Mouse (Mus musculus): Measurements from ENCODE around the gene Hyal2. TPM values are rescaled to one million over a fixed set of nuclear protein-coding genes. Genes with fewer than 3 reads are reported as not detected.

Gene Hyal2
- polyA plus RNA-seq, 1 experiment from 2014 or later, result 53.9 TPM

GRCm38 (mm10) chr9:107602068-107602648, 34.4 kb downstream of the Hyal2 start:
- WGBS (ENCODE audit: insufficient replicate concordance), result 4% methylated on average over 10 of the region's 10 CpGs
- H3K4me3 ChIP-seq (ENCODE audit: low read depth, low read length), result 0 out of 2 replicates have a peak overlapping the region, but pooled peaks have one; percentile 8
- H3K36me3 ChIP-seq (replicated peaks; ENCODE audit: insufficient read depth, low read length), result no peaks in the 10 kb centered on the region
- H3K27me3 ChIP-seq (ENCODE audit: insufficient read depth, low read length), result no peaks in the 10 kb centered on the region
- H3K4me1 ChIP-seq (ENCODE audit: insufficient read depth), result peaks cover 17% of the 10 kb centered on the region
- no peaks in the 10 kb centered on the region for H3K9me3 ChIP-seq (ENCODE audit: low read length)
- H3K4me2 ChIP-seq (ENCODE audit: low read depth, low read length), result peak overlapping the region; percentile 52; the same call in 1 of the 2 replicates
- no peak overlapping the region; the same call in 1 of the 2 replicates for H3K9ac ChIP-seq (replicated peaks)
- DNase-seq (peak; percentile 94), ATAC-seq (peak; percentile 60)
- H3K27ac ChIP-seq (ENCODE audit: low read depth), result 0 out of 2 replicates have a peak overlapping the region, but pooled peaks have one; percentile 6
- no peak for TF ChIP-seq EP300 (IDR thresholded peaks at IDR 0.05; ENCODE audit: low read depth)
- peak; percentile 99 for TF ChIP-seq CTCF (IDR thresholded peaks at IDR 0.05; ENCODE audit: low read depth)

DNA sequence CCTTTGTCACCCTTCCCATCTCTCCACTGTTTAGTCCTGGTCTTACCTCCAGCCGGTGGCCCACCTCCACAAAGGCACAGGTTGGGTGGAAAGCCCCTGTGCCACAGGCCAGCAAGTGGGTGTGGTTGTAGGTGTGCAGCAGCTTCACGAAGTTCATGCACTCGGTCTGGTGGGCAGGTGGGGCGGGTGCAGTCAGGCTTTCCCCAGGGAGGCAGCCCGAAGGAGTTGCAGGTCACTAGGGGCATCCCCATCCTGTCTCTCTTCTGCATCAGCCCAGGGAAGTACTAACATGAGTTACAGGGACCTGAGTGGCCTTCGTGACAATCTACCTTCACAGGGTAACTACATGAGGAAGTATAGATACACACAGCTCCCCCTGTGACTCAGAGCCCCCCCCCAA, 35.5 kb downstream of the Hyal2 start:
- no peak for TF ChIP-seq CTCF (IDR thresholded peaks at IDR 0.05; ENCODE audit: low read depth)
- no peak for TF ChIP-seq EP300 (IDR thresholded peaks at IDR 0.05; ENCODE audit: low read depth)
- ATAC-seq, result no peak
- Histone ChIP-seq H3K4me2 (ENCODE audit: low read depth, low read length) (no peak overlapping the region), H3K36me3 (replicated peaks; ENCODE audit: insufficient read depth, low read length) (no peaks in the 10 kb centered on the region), H3K27ac (ENCODE audit: low read depth) (no peak overlapping the region), H3K9me3 (ENCODE audit: low read length) (no peaks in the 10 kb centered on the region), H3K27me3 (ENCODE audit: insufficient read depth, low read length) (no peaks in the 10 kb centered on the region), H3K4me3 (ENCODE audit: low read depth, low read length) (no peak overlapping the region), H3K4me1 (ENCODE audit: insufficient read depth) (peaks cover 20% of the 10 kb centered on the region), H3K9ac (replicated peaks) (no peak overlapping the region)
- DNase-seq, result no peak
- 69% methylated on average over 6 of the region's 6 CpGs for WGBS (ENCODE audit: insufficient replicate concordance)

DNA sequence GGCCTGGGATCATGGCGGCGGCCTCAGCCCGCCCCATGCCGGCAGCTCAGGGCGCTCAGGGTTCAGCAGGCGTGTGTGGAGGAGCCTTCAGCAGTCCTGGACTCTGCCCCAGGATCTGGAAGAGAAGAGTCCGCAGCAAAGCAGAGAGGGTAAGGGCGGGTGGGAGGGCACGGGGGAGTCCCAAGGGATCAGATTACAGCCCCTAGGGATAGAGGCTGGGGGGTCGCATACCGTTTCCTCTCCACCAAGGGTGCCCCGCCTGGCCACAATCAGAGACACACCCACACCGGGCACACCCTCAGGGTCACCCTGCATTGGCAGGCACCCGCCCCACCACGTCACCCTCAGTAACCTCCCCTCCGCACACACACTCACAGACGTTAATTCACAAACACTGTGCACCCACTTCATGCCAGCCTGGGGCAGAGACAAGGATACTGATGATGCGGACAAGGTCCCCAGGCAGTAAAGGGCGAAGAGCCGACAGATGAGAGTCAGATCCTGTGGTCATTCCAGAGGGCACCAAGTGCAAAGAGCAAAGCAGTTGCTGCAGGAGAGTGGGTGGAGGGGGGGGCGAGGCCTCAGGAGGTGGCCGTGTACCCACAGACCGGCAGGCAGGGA, 37.4 kb downstream of the Hyal2 start:
- H3K4me1 ChIP-seq (ENCODE audit: insufficient read depth), result peaks cover 20% of the 10 kb centered on the region
- DNase-seq, result no peak

DNA sequence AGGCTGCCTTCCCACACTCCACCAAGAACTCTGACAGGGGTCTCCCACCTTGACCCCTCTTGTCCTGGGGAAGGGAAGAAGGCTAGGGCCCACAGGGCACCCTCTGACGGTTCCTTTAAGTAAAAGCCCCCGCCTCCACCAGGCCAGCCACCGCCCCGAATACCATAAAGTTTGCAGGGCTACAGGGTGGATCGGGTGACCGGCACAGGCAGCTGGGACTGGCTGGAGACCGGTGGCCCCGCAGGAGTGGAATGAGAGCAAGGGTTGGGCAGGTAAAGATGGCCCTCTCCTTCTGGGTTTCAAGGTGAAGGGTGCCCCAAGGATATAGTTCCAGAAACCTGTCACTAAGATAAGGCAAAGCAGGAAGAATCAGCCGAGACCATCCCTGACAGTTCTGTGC, 38.8 kb downstream of the Hyal2 start:
- peaks cover 26% of the 10 kb centered on the region for H3K4me1 ChIP-seq (ENCODE audit: insufficient read depth)
- no peaks in the 10 kb centered on the region for H3K9me3 ChIP-seq (ENCODE audit: low read length)
- peak overlapping the region; percentile 51 for H3K4me2 ChIP-seq (ENCODE audit: low read depth, low read length)
- no peaks in the 10 kb centered on the region for H3K27me3 ChIP-seq (ENCODE audit: insufficient read depth, low read length)
- H3K27ac ChIP-seq (ENCODE audit: low read depth), result no peak overlapping the region
- no peak overlapping the region; the same call in 1 of the 2 replicates for H3K9ac ChIP-seq (replicated peaks)
- ATAC-seq (no peak), DNase-seq (no peak)
- 46% methylated on average over 9 of the region's 9 CpGs for WGBS (ENCODE audit: insufficient replicate concordance)
- no peaks in the 10 kb centered on the region for H3K36me3 ChIP-seq (replicated peaks; ENCODE audit: insufficient read depth, low read length)
- H3K4me3 ChIP-seq (ENCODE audit: low read depth, low read length), result peak overlapping the region; percentile 10; the same call in 1 of the 2 replicates
- TF ChIP-seq EP300 (IDR thresholded peaks at IDR 0.05; ENCODE audit: low read depth) (no peak), CTCF (IDR thresholded peaks at IDR 0.05; ENCODE audit: low read depth) (no peak)

More for the DNA sequence above, 37.4 kb downstream of the Hyal2 start:
- H3K4me2 ChIP-seq (ENCODE audit: low read depth, low read length), result no peak overlapping the region
- H3K9ac ChIP-seq (replicated peaks), result no peak overlapping the region
- 54% methylated on average over 23 of the region's 23 CpGs for WGBS (ENCODE audit: insufficient replicate concordance)
- no peak for ATAC-seq
- no peak for TF ChIP-seq CTCF (IDR thresholded peaks at IDR 0.05; ENCODE audit: low read depth)
- TF ChIP-seq EP300 (IDR thresholded peaks at IDR 0.05; ENCODE audit: low read depth), result no peak
- H3K4me3 ChIP-seq (ENCODE audit: low read depth, low read length), result no peak overlapping the region
- H3K36me3 ChIP-seq (replicated peaks; ENCODE audit: insufficient read depth, low read length), result no peaks in the 10 kb centered on the region
- no peaks in the 10 kb centered on the region for H3K27me3 ChIP-seq (ENCODE audit: insufficient read depth, low read length)
- H3K9me3 ChIP-seq (ENCODE audit: low read length), result no peaks in the 10 kb centered on the region
- no peak overlapping the region for H3K27ac ChIP-seq (ENCODE audit: low read depth)

DNA sequence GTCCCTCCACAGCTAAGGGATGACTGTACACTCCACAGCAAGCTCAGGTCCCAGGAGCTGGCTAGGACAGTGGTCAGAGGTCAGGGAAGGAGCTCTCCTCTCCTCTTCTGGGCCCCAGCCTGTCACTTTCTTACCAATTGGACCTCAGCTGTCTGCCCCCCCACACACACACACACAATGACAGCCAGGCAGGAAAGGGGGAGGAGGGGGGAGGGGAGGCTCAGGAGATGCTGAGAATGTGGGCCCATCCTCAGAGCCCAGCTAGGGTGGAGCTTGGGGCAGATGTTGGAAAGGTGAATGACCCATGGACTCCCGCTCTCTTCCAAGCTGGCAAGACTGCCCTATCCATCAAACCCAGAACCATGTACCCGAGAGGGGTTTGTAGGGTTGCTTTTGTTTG, 39.3 kb downstream of the Hyal2 start:
- TF ChIP-seq CTCF (IDR thresholded peaks at IDR 0.05; ENCODE audit: low read depth), result no peak
- TF ChIP-seq EP300 (IDR thresholded peaks at IDR 0.05; ENCODE audit: low read depth), result no peak
- Histone ChIP-seq H3K4me1 (ENCODE audit: insufficient read depth) (peaks cover 31% of the 10 kb centered on the region), H3K9me3 (ENCODE audit: low read length) (no peaks in the 10 kb centered on the region), H3K27me3 (ENCODE audit: insufficient read depth, low read length) (no peaks in the 10 kb centered on the region), H3K36me3 (replicated peaks; ENCODE audit: insufficient read depth, low read length) (no peaks in the 10 kb centered on the region), H3K9ac (replicated peaks) (no peak overlapping the region), H3K27ac (ENCODE audit: low read depth) (no peak overlapping the region), H3K4me3 (ENCODE audit: low read depth, low read length) (peak overlapping the region; percentile 10; the same call in 1 of the 2 replicates), H3K4me2 (ENCODE audit: low read depth, low read length) (peak overlapping the region; percentile 51)
- DNase-seq (no peak), ATAC-seq (no peak)
- WGBS (ENCODE audit: insufficient replicate concordance), result 80% methylated on average over 2 of the region's 2 CpGs

- Histone ChIP-seq H3K4me3 (ENCODE audit: low read depth, low read length) (no peak overlapping the region), H3K4me2 (ENCODE audit: low read depth, low read length) (peak overlapping the region; percentile 5), H3K27ac (ENCODE audit: low read depth) (peak overlapping the region; percentile 6; the same call in 1 of the 2 replicates), H3K27me3 (ENCODE audit: insufficient read depth, low read length) (no peaks in the 10 kb centered on the region), H3K36me3 (replicated peaks; ENCODE audit: insufficient read depth, low read length) (no peaks in the 10 kb centered on the region), H3K9me3 (ENCODE audit: low read length) (no peaks in the 10 kb centered on the region), H3K4me1 (ENCODE audit: insufficient read depth) (peaks cover 30% of the 10 kb centered on the region), H3K9ac (replicated peaks) (no peak overlapping the region; the same call in 1 of the 2 replicates)
- DNase-seq (no peak), ATAC-seq (no peak)
- TF ChIP-seq EP300 (IDR thresholded peaks at IDR 0.05; ENCODE audit: low read depth) (no peak), CTCF (IDR thresholded peaks at IDR 0.05; ENCODE audit: low read depth) (no peak)
- WGBS (ENCODE audit: insufficient replicate concordance), result 45% methylated on average over 9 of the region's 9 CpGs
These were observed 40.0 kb downstream of the Hyal2 start for GRCm38 (mm10) chr9:107607653-107608245.

All from liver, postnatal 0 days (tissue).